Mouse (Mus musculus) lung, adult 2 months (tissue): Measurements from ENCODE around the gene Tpcn1.

Experiments
- CTCF ChIP-seq: fragments of 200-500 bp; IDR thresholded peaks from 2 replicates; pipeline ENCODE4 v1.5.1; 2011; ENCODE audit warnings: mild to moderate bottlenecking, low read length, control low read depth; ENCODE audit not compliant: insufficient read depth
- POLR2A ChIP-seq: fragments of 200-500 bp; IDR thresholded peaks from 2 replicates; pipeline ENCODE4 v1.6.1; 2011; ENCODE audit warnings: low read depth, mild to moderate bottlenecking, control low read depth, low read length, borderline replicate concordance; ENCODE audit errors: extremely low read depth

- TF ChIP-seq CTCF (no peak), POLR2A (peak; percentile 90)
These were observed 24.5 kb upstream of the Tpcn1 start for GRCm38 (mm10) chr5:120612822-120613604.
